Mouse (Mus musculus) lung, postnatal 0 days (tissue): ENCODE results near the gene Ccdc151.

ENCODE experiments used
- CTCF ChIP-seq: IDR thresholded peaks from 2 replicates; pipeline ENCODE4 v1.5.1; 2016; ENCODE audit warnings: antibody characterized with exemption, mild to moderate bottlenecking
- EP300 ChIP-seq: IDR thresholded peaks from 2 replicates; pipeline ENCODE4 v1.6.1; 2016; ENCODE audit warnings: antibody characterized with exemption, mild to moderate bottlenecking, control low read depth

GRCm38 (mm10) chr9:21955570-21956281 lies 46.7 kb downstream of the Ccdc151 start, which contains the start of gene Swsap1:
- no peak for TF ChIP-seq CTCF
- TF ChIP-seq EP300: no peak
